ENCODE assay signal across 8 mouse cellular contexts in the genomic region with DNA sequence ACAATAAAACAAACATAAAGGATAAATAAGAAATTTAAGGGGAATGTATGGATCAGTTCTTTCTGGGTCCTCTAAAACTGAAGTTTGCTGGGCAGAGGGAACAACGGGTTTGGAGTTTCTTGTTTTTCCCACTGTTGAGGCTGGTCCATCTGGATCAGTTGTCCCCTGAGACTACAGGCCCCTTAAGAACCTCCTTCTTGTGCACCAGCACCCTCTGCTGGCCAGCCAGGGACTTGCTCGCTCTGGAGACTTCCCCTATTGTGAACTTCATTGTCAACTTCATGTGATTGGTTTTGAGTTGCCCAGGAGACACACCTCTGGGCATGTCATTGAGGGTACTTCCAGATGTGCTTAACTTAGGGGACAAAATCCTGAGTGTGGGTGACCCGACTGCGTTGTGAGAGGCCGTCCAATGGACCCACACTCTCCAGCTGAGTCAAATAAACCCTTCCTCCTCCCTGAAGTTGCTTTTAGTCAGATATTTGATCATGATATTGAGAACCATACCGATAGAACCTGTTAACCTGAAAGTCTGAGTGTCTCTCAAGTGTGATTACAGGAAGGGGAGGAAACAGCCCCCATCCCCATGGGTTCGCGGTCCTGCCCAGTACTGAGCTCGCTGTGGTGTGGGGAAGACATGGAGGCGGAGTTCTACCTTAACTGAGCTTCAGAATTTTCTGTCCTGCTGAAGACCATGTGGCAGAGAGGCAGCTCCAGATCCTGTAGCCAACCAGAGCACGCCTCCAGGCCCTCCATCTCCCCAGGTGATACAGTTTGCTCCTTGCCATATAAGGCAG. TPM values are rescaled to one million over a fixed set of nuclear protein-coding genes. Genes with fewer than 3 reads are reported as not detected.
A peak's percentile ranks its signal among the peaks of the same experiment; 100 is the strongest.
DNase-seq lines count a peak whose midpoint lies in the region; ATAC-seq and TF ChIP-seq lines count a peak whose summit lies in the region.

No protein-coding gene starts in this region.

- H3K27ac ChIP-seq in forebrain, embryonic 15.5 days (replicated peaks): no peak overlapping the region
- H3K27ac ChIP-seq in hindbrain, embryonic 14.5 days: no peak overlapping the region

- H3K4me2 ChIP-seq in forebrain, embryonic 15.5 days (replicated peaks): no peak overlapping the region
- H3K4me2 ChIP-seq in hindbrain, embryonic 14.5 days (replicated peaks): no peak overlapping the region

- in situ Hi-C loops in Patski (cut with MboI; ENCODE audit: low pct_unique_long_range_greater_than_20kb): no loop called here

- peaks cover 24% of the 10 kb centered on the region for H3K27me3 ChIP-seq in Patski
- H3K27me3 ChIP-seq in forebrain, embryonic 15.5 days: no peaks in the 10 kb centered on the region
- no peaks in the 10 kb centered on the region for H3K27me3 ChIP-seq in hindbrain, embryonic 14.5 days (ENCODE audit: control insufficient read depth, insufficient read depth, low read length)

- WGBS in forebrain, embryonic 15.5 days: 50% methylated on average over 11 of the region's 11 CpGs
- WGBS in hindbrain, embryonic 14.5 days: 54% methylated on average over 11 of the region's 11 CpGs

- CTCF ChIA-PET in Patski (lab: Charles Lee): interaction anchor here (0.9 kb wide), 1 partner anchor 30 kb away, joined by 3 read pairs; no protein-coding TSS in a partner anchor

- no peaks in the 10 kb centered on the region for H3K36me3 ChIP-seq in forebrain, embryonic 15.5 days
- H3K36me3 ChIP-seq in hindbrain, embryonic 14.5 days (replicated peaks; ENCODE audit: control insufficient read depth, insufficient read depth): no peaks in the 10 kb centered on the region

- no peak overlapping the region for H3K4me3 ChIP-seq in forebrain, embryonic 15.5 days
- no peak overlapping the region for H3K4me3 ChIP-seq in hindbrain, embryonic 14.5 days (replicated peaks; ENCODE audit: low read length)

- H3K4me1 ChIP-seq in forebrain, embryonic 15.5 days: no peaks in the 10 kb centered on the region
- no peaks in the 10 kb centered on the region for H3K4me1 ChIP-seq in hindbrain, embryonic 14.5 days (replicated peaks; ENCODE audit: control insufficient read depth, insufficient read depth, low read length)

- no peak overlapping the region for H3K9ac ChIP-seq in forebrain, embryonic 15.5 days (replicated peaks)
- no peak overlapping the region for H3K9ac ChIP-seq in hindbrain, embryonic 14.5 days

- no peaks in the 10 kb centered on the region for H3K9me3 ChIP-seq in forebrain, embryonic 15.5 days
- no peaks in the 10 kb centered on the region for H3K9me3 ChIP-seq in hindbrain, embryonic 14.5 days (ENCODE audit: control insufficient read depth, low read length)

- ATAC-seq in Patski: no peak
- ATAC-seq in forebrain, embryonic 15.5 days (replicated peaks): peak; percentile 87
- ATAC-seq in hindbrain, embryonic 14.5 days (ENCODE audit: low FRiP score): peak; percentile 34; the same call in 1 of the 2 replicates

- POLR2A ChIA-PET in Patski (lab: Charles Lee): no interaction called here

- no peak for DNase-seq in Patski (ENCODE audit: low read depth, low spot score)
- DNase-seq in cerebellum, adult 11 months: peak; percentile 69
- DNase-seq in hindbrain, embryonic 14.5 days (ENCODE audit: low spot score): peak; percentile 68
- peak; percentile 54 to 72 for DNase-seq in layer of hippocampus, postnatal 36 days
- peak; percentile 85 for DNase-seq in mesoderm, embryonic 11.5 days (ENCODE audit: low read depth, low spot score)
- DNase-seq in right cerebral cortex, postnatal 25 days: peak; percentile 48
- peak; percentile 76 for DNase-seq in urinary bladder, postnatal 25 days (ENCODE audit: low spot score)

- peak; percentile 85 for TF ChIP-seq CTCF in Patski (IDR thresholded peaks at IDR 0.05)

RNA-seq across cellular contexts. Expression of a gene that starts 31.4 kb away (rescaled TPM):
- polyA plus RNA-seq in Patski (2021): 0.40 TPM
- 11.0 and 11.3 TPM in 2 replicates for polyA plus RNA-seq in forebrain, embryonic 15.5 days (2015; fragmentation: Nextera tagmentation; extraction: Ambion mirVana)
- polyA plus RNA-seq in hindbrain, embryonic 14.5 days (2014; fragmentation: Nextera tagmentation; extraction: Ambion mirVana): 23.8 and 24.2 TPM in 2 replicates
- total RNA-seq in layer of hippocampus, postnatal 36 days (2021): 10 to 100 TPM; 13.4 to 14.3 TPM
